Mouse (Mus musculus): ENCODE data around the gene Oxtr.

GRCm38 (mm10) chr6:112493371-112493770 is 3.6 kb upstream of the Oxtr start:
- no peak for TF ChIP-seq CTCF (IDR thresholded peaks at IDR 0.05)
- no peak for TF ChIP-seq EP300 (IDR thresholded peaks at IDR 0.05)

Measured in lung, postnatal 0 days (tissue).